Mouse (Mus musculus): ENCODE data around the gene Lpar3. TPM values are rescaled to one million over a fixed set of nuclear protein-coding genes. Genes with fewer than 3 reads are reported as not detected.

Lpar3 gene
- polyA plus RNA-seq, 1 experiment: 0.25 TPM

- Histone ChIP-seq H3K79me2 (ENCODE audit: control insufficient read depth, insufficient read depth) (no peaks in the 10 kb centered on the region), H3ac (ENCODE audit: control insufficient read depth, insufficient read length, low read depth) (no peak overlapping the region), H3K79me3 (ENCODE audit: low read depth) (no peaks in the 10 kb centered on the region), H3K36me3 (ENCODE audit: control insufficient read depth, insufficient read depth) (no peaks in the 10 kb centered on the region), H3K27me3 (ENCODE audit: control insufficient read depth, insufficient read depth, insufficient read length) (no peaks in the 10 kb centered on the region), H3K4me3 (ENCODE audit: insufficient read depth, poor library complexity, severe bottlenecking) (no peak overlapping the region)
- TF ChIP-seq CEBPB (IDR thresholded peaks at IDR 0.05; ENCODE audit: low read depth) (no peak), FOSL1 (IDR thresholded peaks at IDR 0.05; ENCODE audit: insufficient read depth, low read length, poor library complexity, severe bottlenecking) (no peak), CTCF (IDR thresholded peaks at IDR 0.05; ENCODE audit: control insufficient read depth, insufficient read depth, insufficient read length) (no peak), MYOD1 (IDR thresholded peaks at IDR 0.05; ENCODE audit: control insufficient read depth, insufficient read length, low read depth) (no peak), MAX (IDR thresholded peaks at IDR 0.05) (no peak), USF1 (IDR thresholded peaks at IDR 0.05; ENCODE audit: low read depth) (no peak), MYOG (IDR thresholded peaks at IDR 0.05; ENCODE audit: control insufficient read depth, extremely low read depth, insufficient read length) (no peak)
Measured at GRCm38 (mm10) chr3:146234530-146234929, 13.8 kb downstream of the Lpar3 start.

GRCm38 (mm10) chr3:146236280-146236679, 15.5 kb downstream of the Lpar3 start:
- H3K36me3 ChIP-seq (ENCODE audit: control insufficient read depth, insufficient read depth): no peaks in the 10 kb centered on the region
- no peaks in the 10 kb centered on the region for H3K27me3 ChIP-seq (ENCODE audit: control insufficient read depth, insufficient read depth, insufficient read length)
- TF ChIP-seq MYOG (IDR thresholded peaks at IDR 0.05; ENCODE audit: control insufficient read depth, extremely low read depth, insufficient read length) (no peak), MYOD1 (IDR thresholded peaks at IDR 0.05; ENCODE audit: control insufficient read depth, insufficient read length, low read depth) (no peak), CTCF (IDR thresholded peaks at IDR 0.05; ENCODE audit: control insufficient read depth, insufficient read depth, insufficient read length) (no peak), USF1 (IDR thresholded peaks at IDR 0.05; ENCODE audit: low read depth) (no peak), MAX (IDR thresholded peaks at IDR 0.05) (no peak), FOSL1 (IDR thresholded peaks at IDR 0.05; ENCODE audit: insufficient read depth, low read length, poor library complexity, severe bottlenecking) (no peak), CEBPB (IDR thresholded peaks at IDR 0.05; ENCODE audit: low read depth) (no peak)
- H3K79me3 ChIP-seq (ENCODE audit: low read depth): no peaks in the 10 kb centered on the region
- H3ac ChIP-seq (ENCODE audit: control insufficient read depth, insufficient read length, low read depth): no peak overlapping the region
- H3K79me2 ChIP-seq (ENCODE audit: control insufficient read depth, insufficient read depth): no peaks in the 10 kb centered on the region
- H3K4me3 ChIP-seq (ENCODE audit: insufficient read depth, poor library complexity, severe bottlenecking): no peak overlapping the region

GRCm38 (mm10) chr3:146237676-146238075, 16.9 kb downstream of the Lpar3 start:
- H3K27me3 ChIP-seq (ENCODE audit: control insufficient read depth, insufficient read depth, insufficient read length): no peaks in the 10 kb centered on the region
- H3ac ChIP-seq (ENCODE audit: control insufficient read depth, insufficient read length, low read depth): no peak overlapping the region
- no peaks in the 10 kb centered on the region for H3K36me3 ChIP-seq (ENCODE audit: control insufficient read depth, insufficient read depth)
- no peaks in the 10 kb centered on the region for H3K79me3 ChIP-seq (ENCODE audit: low read depth)
- TF ChIP-seq MYOG (IDR thresholded peaks at IDR 0.05; ENCODE audit: control insufficient read depth, extremely low read depth, insufficient read length) (no peak), USF1 (IDR thresholded peaks at IDR 0.05; ENCODE audit: low read depth) (no peak), MYOD1 (IDR thresholded peaks at IDR 0.05; ENCODE audit: control insufficient read depth, insufficient read length, low read depth) (no peak), CEBPB (IDR thresholded peaks at IDR 0.05; ENCODE audit: low read depth) (no peak), MAX (IDR thresholded peaks at IDR 0.05) (no peak), CTCF (IDR thresholded peaks at IDR 0.05; ENCODE audit: control insufficient read depth, insufficient read depth, insufficient read length) (no peak), FOSL1 (IDR thresholded peaks at IDR 0.05; ENCODE audit: insufficient read depth, low read length, poor library complexity, severe bottlenecking) (no peak)
- H3K79me2 ChIP-seq (ENCODE audit: control insufficient read depth, insufficient read depth): no peaks in the 10 kb centered on the region
- H3K4me3 ChIP-seq (ENCODE audit: insufficient read depth, poor library complexity, severe bottlenecking): no peak overlapping the region

GRCm38 (mm10) chr3:146244630-146245029, 23.9 kb downstream of the Lpar3 start:
- Histone ChIP-seq H3ac (ENCODE audit: control insufficient read depth, insufficient read length, low read depth) (no peak overlapping the region), H3K27me3 (ENCODE audit: control insufficient read depth, insufficient read depth, insufficient read length) (no peaks in the 10 kb centered on the region), H3K4me3 (ENCODE audit: insufficient read depth, poor library complexity, severe bottlenecking) (no peak overlapping the region), H3K79me3 (ENCODE audit: low read depth) (no peaks in the 10 kb centered on the region), H3K36me3 (ENCODE audit: control insufficient read depth, insufficient read depth) (no peaks in the 10 kb centered on the region), H3K79me2 (ENCODE audit: control insufficient read depth, insufficient read depth) (no peaks in the 10 kb centered on the region)
- TF ChIP-seq USF1 (IDR thresholded peaks at IDR 0.05; ENCODE audit: low read depth): no peak
- no peak for TF ChIP-seq FOSL1 (IDR thresholded peaks at IDR 0.05; ENCODE audit: insufficient read depth, low read length, poor library complexity, severe bottlenecking)
- TF ChIP-seq MYOD1 (IDR thresholded peaks at IDR 0.05; ENCODE audit: control insufficient read depth, insufficient read length, low read depth): no peak
- no peak for TF ChIP-seq CEBPB (IDR thresholded peaks at IDR 0.05; ENCODE audit: low read depth)
- TF ChIP-seq MYOG (IDR thresholded peaks at IDR 0.05; ENCODE audit: control insufficient read depth, extremely low read depth, insufficient read length): no peak
- TF ChIP-seq CTCF (IDR thresholded peaks at IDR 0.05; ENCODE audit: control insufficient read depth, insufficient read depth, insufficient read length): no peak
- TF ChIP-seq MAX (IDR thresholded peaks at IDR 0.05): no peak

GRCm38 (mm10) chr3:146246557-146246956, 25.8 kb downstream of the Lpar3 start:
- Histone ChIP-seq H3K79me3 (ENCODE audit: low read depth) (no peaks in the 10 kb centered on the region), H3ac (ENCODE audit: control insufficient read depth, insufficient read length, low read depth) (no peak overlapping the region), H3K36me3 (ENCODE audit: control insufficient read depth, insufficient read depth) (no peaks in the 10 kb centered on the region), H3K4me3 (ENCODE audit: insufficient read depth, poor library complexity, severe bottlenecking) (no peak overlapping the region), H3K79me2 (ENCODE audit: control insufficient read depth, insufficient read depth) (no peaks in the 10 kb centered on the region), H3K27me3 (ENCODE audit: control insufficient read depth, insufficient read depth, insufficient read length) (no peaks in the 10 kb centered on the region)
- no peak for TF ChIP-seq MYOD1 (IDR thresholded peaks at IDR 0.05; ENCODE audit: control insufficient read depth, insufficient read length, low read depth)
- TF ChIP-seq FOSL1 (IDR thresholded peaks at IDR 0.05; ENCODE audit: insufficient read depth, low read length, poor library complexity, severe bottlenecking): no peak
- TF ChIP-seq USF1 (IDR thresholded peaks at IDR 0.05; ENCODE audit: low read depth): no peak
- TF ChIP-seq CTCF (IDR thresholded peaks at IDR 0.05; ENCODE audit: control insufficient read depth, insufficient read depth, insufficient read length): no peak
- TF ChIP-seq CEBPB (IDR thresholded peaks at IDR 0.05; ENCODE audit: low read depth): no peak
- no peak for TF ChIP-seq MYOG (IDR thresholded peaks at IDR 0.05; ENCODE audit: control insufficient read depth, extremely low read depth, insufficient read length)
- no peak for TF ChIP-seq MAX (IDR thresholded peaks at IDR 0.05)

- no peaks in the 10 kb centered on the region for H3K36me3 ChIP-seq (ENCODE audit: control insufficient read depth, insufficient read depth)
- H3K4me3 ChIP-seq (ENCODE audit: insufficient read depth, poor library complexity, severe bottlenecking): no peak overlapping the region
- no peaks in the 10 kb centered on the region for H3K27me3 ChIP-seq (ENCODE audit: control insufficient read depth, insufficient read depth, insufficient read length)
- H3ac ChIP-seq (ENCODE audit: control insufficient read depth, insufficient read length, low read depth): no peak overlapping the region
- H3K79me3 ChIP-seq (ENCODE audit: low read depth): no peaks in the 10 kb centered on the region
- TF ChIP-seq MYOG (IDR thresholded peaks at IDR 0.05; ENCODE audit: control insufficient read depth, extremely low read depth, insufficient read length) (no peak), MYOD1 (IDR thresholded peaks at IDR 0.05; ENCODE audit: control insufficient read depth, insufficient read length, low read depth) (peak; percentile 58), CTCF (IDR thresholded peaks at IDR 0.05; ENCODE audit: control insufficient read depth, insufficient read depth, insufficient read length) (no peak)
- no peaks in the 10 kb centered on the region for H3K79me2 ChIP-seq (ENCODE audit: control insufficient read depth, insufficient read depth)
Measured at GRCm38 (mm10) chr3:146246992-146247391, 26.2 kb downstream of the Lpar3 start.

Measured in C2C12 (cell line).